Mouse (Mus musculus) heart, adult 18-20 months (tissue): ENCODE data around the gene Smim4. TPM values are rescaled to one million over a fixed set of nuclear protein-coding genes. Genes with fewer than 3 reads are reported as not detected.
A peak's percentile ranks its signal among the peaks of the same experiment; 100 is the strongest.

Source experiments
- DNase-seq, 2 experiments: peaks; one replicate each; pipeline ENCODE4 v3.0.0; 2021 to 2022; ENCODE audit warnings: mixed read lengths in 1 of 2
- total RNA-seq, 2 experiments: library from RNA; stranded (reverse); gene quantifications; 2 replicates each; pipeline ENCODE4 v1.2.3; 2021

The Smim4 gene
- total RNA-seq, 2 experiments from 2014 or later, result 74.5 to 87.4 TPM

DNA sequence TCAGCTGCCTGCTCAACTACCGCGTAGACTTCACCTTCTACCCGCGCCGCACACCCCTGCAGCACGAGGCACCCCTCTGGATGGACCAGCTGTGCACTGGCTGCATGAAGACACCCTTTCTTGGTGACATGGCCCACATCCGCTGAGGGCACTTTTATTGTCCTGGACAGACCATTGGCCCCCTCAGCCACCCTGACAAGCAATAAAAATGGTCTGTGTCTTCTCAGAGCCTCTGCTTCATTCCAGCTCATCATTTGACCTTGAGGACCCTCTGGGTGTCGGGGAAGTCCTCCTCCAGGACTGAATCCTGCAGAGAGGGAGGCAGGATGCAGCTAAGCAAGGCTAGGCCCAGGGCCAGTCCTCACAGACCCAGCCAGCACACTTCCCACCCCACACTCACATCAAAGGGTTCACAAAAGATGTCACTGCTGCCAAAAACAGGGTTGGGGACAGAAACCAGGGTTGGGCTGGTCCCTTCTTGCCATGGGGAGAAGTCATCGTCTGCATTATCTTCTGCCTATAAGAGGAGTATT, 10.2 kb upstream of the Smim4 start:
- no peak for DNase-seq

GRCm38 (mm10) chr14:31138219-31138896, 9.6 kb upstream of the Smim4 start:
- DNase-seq, result no peak

DNA sequence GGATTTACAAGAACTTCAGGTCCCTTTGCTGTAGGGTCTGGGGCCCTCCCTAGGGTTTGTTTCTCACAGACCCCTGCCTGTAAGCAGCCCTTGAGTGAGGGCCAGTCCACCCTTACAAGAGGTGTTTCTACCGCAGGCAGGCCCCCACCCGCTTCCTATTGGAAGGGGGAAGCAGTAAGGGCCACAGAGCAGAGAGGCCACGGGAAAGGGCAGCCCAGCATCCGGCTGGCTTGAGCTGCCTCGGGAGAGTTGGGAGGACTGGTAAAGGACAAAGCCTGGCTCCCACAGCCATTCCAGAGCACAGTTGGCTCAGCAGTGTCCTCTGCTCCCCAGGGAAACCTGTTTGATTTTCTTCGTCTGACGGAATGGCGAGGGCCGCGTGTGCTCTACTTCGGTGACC, 9.0 kb upstream of the Smim4 start:
- DNase-seq, result peak; percentile 45 to 57

GRCm38 (mm10) chr14:31137281-31137595, 8.5 kb upstream of the Smim4 start:
- DNase-seq, result no peak

DNA sequence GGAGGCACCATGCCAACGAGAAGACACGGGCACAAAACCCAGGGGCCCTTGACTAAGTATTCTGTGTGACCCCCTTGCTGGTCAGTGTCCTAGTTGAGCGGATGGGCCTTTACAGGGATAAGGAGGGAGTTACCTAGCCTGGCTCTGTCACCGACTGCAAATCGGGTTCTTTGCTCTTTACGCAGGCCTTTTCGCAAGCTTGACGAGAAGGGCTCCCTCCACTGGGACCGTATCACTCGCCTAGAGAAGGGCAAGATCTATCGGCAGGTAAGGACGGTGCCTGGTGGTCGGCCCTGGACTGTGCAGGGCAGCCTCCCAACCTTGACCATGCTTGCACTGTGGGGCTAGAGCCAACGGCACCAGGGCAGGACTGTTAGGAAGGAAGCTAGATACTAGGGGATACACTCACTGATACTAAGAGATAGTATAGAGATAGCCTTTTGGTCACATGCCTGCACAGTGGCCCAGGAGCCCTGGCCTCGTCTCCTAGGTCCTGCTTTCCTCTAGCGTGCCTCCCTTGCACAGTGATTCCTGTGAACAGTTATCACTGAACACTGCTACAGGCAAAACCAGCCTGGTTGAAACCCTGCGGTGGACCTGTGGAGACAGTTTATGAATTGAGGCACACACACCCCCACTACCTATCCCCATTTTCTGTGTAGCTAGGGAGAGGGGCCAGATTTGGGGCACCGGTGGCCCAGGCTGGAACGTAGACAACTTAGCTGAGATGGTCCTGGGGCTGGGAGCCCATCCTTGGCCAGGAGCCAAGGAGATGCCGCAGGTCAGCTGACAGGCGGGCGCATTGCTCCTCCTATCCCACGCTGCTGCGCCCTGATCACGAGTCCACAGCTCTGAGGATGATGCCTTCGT, 7.9 kb upstream of the Smim4 start:
- no peak for DNase-seq

- no peak for DNase-seq
Measured at GRCm38 (mm10) chr14:31135495-31136410, 7.0 kb upstream of the Smim4 start.

GRCm38 (mm10) chr14:31134015-31135000, 5.6 kb upstream of the Smim4 start:
- no peak for DNase-seq

DNA sequence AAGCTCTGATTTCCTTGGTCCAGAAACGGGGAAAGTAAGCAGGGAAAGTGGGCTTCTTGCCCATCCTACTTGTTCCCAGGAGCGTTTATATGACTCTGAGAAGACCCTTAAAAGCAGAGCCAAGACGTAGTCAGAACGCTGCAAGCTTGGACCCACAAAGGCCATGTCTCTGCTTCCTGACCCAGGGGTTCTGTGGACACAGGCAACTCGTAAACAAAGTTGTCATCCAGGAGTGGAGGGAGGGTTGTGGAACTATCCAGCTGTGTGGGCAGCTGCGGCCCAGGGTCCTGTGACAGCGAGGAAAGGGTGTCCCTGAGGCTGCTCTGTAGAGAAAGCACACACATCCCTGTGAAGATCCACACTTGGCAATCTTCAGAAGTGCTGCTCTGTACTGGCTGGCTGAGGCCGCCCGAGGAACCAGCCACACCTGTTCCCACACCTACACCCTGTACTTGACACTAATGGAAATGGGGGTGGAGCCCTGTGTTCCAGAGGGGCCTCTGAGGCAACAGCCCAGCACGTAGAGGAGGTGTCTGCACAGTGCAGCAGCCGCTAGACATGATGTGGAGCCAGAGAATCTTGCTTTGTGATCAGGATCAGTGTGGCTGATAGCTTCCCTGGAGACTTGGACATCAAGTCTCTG, 4.4 kb upstream of the Smim4 start:
- no peak for DNase-seq

DNA sequence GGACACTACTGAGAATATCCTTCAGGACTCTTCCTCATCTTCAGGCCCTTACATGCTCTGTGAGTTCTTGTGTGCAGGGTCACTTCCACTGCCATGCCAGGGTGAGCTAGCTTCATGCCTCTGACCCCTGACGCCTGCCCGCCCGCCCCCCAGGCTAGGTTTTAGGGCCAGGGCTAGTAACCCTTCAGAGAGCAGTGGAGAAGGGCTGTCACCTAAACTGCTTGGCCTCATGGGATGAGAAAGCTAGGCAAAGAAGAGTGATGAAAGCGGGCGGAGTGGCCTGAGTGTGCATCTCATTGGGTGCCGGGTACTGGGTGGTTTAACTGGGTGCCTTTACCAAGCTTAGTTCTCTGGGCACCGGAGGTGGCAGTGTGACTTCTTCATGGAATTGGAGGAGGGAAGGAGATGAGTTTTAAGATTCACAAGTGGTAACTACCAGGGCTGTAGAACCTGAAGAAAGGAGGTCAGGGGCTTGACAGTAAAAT, 3.8 kb upstream of the Smim4 start:
- DNase-seq, result no peak

DNA sequence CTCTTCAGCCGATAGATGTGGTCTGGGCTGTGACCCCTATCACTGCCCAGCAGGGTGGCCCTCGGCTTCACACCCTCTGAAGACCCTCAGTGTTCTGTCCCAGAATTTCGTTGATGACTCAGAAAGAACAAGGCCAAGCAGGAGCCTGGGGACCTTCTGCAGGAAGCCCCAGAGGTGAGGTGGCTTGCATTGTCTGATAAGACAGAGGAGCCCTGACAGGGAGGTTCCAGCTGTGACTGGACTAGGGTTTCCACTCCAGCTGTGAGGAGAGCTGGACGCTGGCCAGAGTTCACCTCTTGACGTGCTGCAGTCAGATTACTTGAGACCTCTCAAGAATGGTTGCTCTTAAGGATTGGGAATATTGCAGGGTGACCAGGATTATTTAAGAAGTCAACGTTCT, 3.3 kb upstream of the Smim4 start:
- DNase-seq, result no peak

DNA sequence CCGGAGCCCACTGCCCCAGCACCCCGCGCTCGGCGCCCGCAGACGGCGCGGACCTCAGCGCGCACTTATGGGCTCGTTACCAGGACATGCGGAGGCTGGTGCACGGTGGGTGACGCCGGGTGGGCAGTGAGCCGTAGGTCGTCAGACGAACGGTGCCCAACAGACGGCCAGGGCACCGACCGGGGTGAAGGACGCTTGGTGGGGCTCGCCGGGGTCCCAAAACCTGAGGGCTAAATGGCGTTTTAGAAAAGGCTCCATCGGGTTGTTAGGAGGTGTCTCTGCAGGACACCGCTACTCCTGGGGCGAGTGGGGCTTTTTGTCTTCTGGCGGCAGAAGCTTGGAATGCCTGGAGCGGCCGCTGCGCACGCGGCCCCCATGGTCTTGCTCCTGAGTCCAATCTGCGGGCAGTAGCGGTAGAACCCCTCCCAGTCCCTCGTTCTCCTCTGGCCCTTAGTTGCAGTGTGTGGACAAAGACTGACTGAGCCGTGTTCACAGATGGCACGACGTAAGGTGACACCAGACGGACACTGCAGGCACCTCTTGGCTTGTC, 2.6 kb upstream of the Smim4 start:
- no peak for DNase-seq

DNA sequence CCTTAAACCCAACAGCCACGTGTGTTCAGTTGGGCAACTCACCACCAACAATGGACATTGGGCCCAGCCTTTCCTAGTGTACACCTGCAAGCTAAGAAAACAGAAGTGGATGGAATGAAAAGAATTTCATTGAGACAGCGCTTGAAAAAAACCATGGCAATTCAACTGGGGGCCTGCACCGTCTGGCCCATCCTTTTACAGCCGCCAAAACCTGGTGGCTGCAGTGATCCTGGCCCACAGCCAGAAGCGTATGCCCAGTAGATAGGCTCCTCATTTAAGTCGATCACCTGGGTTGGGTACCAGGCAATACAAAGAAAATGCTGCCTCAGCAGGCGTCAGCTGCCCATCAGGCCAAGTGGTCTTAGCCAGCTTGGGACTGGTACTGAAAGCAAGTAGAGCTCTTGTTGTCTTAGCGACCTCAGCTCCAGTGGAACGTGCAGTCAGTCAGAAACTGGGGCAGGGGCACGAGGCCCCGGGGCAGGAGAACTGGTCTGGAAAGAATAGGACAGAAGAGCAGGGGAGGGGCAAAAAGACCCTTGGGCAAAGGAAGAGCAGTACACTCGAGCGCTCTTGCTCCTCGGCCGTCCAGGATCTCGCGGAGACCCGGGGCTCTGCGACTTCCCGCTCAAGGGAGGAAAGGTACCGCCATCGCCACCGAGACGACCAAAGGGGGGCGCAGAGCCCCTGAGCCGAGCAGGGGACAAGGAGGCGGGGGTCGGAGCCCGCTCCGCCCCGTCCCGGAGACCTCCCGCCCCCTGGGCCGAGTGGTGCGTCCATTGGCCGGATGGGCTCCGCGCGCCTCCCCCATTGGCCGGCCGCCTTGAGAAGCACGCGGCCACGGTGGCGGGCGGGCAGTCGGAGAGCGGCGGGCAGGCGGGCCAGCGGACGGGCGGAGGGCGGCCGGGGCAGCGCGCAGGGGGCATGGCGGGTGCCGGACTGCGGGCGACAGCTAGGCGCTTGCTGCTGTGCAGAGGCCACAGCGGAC, 1.8 kb upstream of the Smim4 start, which contains the start of gene Nt5dc2:
Gene Nt5dc2, plus strand, starts transcription at position 818 of the 985 bp plus-strand sequence.
- DNase-seq, result peak; percentile 90 to 93

DNA sequence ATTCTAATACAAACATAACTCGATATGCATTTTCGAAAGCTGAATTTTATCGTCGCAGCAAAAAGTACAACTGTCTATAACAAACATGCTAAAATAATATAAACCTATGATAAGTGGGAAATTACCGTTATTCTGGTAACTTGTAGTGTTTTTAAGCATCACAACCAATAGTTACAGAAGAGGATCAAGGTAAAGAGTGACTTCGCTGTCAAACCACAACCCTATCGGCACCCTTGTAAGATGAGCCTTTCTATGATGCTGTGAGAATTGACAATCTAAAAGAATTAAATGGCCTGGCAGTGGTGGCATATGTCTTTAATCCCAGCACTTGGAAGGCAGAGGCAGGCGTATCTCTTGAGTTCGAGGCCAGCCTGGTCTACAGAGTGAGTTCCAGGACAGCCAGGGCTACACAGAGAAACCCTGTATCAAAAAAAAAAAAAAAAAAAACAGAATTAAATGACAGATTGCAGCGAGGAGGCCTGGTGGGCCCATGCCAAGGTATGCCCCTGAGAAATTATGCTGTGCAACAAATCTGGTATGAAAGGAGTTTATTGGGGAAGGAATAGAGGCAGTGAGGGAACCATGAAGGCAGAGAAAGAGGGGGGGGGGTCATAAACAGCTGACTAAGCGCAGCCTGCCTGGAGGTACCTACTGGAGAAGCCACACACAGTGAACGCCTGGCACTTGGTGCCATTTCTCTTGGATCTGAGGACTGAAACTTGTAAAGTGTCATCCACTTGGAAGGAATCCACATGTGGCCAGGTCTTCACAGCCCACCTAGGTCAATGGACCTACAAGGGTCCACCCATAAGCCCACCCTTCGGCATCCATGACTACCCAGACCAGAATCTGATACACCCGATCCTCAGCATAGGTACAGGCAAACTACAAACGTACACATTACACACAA, 825 bp upstream of the Smim4 start:
- no peak for DNase-seq

DNA sequence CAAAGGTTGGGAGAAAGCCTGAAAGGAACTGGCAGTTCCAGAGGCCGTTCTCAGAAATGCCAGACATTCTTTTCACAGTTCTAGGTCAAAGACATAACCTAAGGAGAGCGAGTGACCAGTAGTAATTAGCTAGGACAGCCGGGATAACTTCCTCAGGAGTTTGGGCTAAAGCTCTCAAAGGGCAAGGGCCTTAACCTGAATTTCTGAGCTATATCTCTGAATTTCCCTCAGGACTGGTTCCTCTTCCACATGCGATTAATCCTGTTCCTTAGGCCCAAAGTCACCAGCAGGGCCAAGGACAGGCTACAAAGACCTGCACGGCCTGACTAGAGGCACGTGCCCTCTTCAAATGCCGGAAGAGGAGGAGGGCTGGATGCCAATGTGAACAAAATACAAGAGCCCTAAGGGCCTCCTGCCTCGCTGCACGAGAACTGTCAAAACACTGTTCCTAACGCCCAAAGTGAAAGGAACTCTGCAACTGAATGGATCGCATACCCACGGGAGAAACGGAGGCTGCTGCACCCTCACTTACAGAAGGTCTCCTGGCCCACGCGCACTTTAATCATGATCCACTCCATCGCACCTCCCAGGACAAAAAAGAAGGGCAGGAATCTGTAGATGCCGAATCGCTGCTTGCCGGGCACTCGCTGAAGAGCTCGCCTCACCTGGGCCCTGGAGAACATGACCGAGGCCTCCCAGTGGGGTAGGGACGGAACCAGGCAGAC, 493 bp downstream of the Smim4 start:
- DNase-seq, result peak; percentile 80 to 83

DNA sequence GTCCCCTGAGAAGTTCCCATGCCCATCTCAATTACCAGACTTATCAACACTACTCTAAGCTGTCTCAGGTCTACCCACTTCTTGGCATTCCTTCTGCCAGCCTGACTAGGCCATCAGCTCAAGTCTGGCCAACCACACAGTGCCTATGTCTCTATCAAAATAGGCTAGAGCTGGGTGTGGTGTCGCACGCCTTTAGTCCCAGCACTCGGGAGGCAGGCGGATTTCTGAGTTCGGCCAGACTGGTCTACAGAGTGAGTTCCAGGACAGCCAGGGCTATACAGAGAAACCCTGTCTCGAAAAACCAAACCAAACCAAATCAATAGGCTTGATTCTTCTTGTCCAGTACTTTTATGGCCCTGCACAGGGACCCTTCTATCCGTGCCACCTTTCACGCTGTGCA, 1.9 kb downstream of the Smim4 start:
- no peak for DNase-seq

DNA sequence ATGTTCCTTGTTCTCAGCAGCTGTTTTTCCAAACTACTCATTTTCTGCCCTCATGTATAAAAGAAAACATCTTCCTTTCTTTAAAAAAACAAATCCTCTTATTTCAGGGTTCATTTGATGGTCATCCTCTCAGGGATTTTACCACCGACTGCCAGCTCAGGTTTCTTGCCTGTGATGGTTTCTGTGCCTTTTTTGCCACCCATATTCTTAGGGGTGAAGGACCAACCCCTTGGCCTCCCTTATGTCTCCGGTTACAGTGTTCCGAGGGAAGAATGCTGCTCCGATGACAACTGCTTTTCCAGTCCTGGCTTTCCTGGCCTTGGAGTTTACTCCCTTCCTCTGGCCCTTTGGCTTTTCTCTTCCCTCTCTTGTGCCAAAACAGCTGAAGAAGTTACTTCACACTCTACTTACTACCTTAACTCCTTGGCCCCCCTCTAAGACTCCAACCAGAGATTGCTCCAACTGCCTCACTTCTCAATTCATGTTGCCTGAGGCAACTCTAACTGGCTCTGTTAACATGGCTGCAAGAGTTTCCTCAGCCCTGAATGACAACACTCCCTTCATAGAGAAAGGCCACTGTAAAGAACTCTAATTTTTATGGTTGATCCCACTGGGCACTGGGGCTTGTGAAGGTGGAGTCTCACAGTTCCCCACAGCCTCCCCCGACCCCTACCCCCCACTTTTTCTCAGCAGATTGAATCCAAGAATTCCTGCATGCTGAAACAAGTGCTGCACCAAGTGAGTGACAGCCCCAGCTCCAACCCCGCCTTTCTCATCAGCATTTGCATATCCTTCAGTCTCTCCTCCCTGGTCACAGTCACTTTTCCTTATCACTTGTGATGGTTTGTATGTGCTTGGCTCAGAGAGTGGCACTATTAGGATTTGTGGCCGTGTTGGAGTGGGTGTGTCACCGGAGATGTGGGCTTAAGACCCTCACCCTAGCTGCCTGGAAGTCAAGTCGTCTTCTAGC, 3.4 kb downstream of the Smim4 start:
- peak in 1 of 2 experiments; percentile 5 for DNase-seq
